ENCODE assay signal across 21 mouse cellular contexts in the genomic region with DNA sequence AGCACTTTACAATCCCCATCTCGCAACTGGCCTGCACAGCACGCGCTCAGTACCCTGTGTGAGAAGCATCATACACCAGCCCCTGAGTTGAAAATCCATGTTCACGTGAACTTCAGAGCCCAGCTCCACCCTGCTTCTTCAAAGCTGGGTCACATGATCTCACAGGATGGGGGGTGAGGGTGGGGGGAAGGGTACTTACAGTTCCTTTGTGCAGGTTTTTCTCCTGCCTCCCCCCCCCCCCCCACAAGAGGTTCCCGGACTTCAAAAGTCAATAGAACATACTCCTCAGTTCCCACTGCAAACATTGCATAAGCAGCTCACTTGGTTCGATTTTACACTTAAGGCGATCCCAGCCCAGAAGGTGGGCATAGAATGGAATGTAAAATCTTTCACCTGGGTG. TPM values are rescaled to one million over a fixed set of nuclear protein-coding genes. Genes with fewer than 3 reads are reported as not detected.
A peak's percentile ranks its signal among the peaks of the same experiment; 100 is the strongest.
DNase-seq lines count a peak whose midpoint lies in the region; ATAC-seq and TF ChIP-seq lines count a peak whose summit lies in the region.
"Had no signal": no experiment of that assay in that cellular context is flagged by ENCODE, and none has a peak within 500 bp of the region (broad histone marks: within the 10 kb centered on the region; RNA-seq: fewer than 3 reads in every experiment).

No protein-coding gene starts in this region.

- no peak for TF ChIP-seq CTCF in lung, adult 2 months (IDR thresholded peaks at IDR 0.05; ENCODE audit: insufficient read depth, low read length)
- TF ChIP-seq CTCF in E14TG2a.4 (conservative IDR thresholded peaks at IDR 0.05; ENCODE audit: low read length): no peak

- peak; percentile 45; the same call in 1 of the 2 replicates for TF ChIP-seq POLR2A in lung, adult 2 months (IDR thresholded peaks at IDR 0.05; ENCODE audit: borderline replicate concordance, extremely low read depth, low read depth, low read length)

- no peak overlapping the region for H3K4me2 ChIP-seq in kidney, embryonic 16.5 days (replicated peaks; ENCODE audit: low read depth, low read length)
- H3K4me2 ChIP-seq in midbrain, embryonic 11.5 days: no peak overlapping the region
- H3K4me2 ChIP-seq in forebrain, embryonic 15.5 days (replicated peaks): no peak overlapping the region
- H3K4me2 ChIP-seq: hindbrain, embryonic 12.5 days; midbrain, embryonic 12.5 days had no signal

- no peak for DNase-seq in lung, adult 2 months
- no peak for DNase-seq in lung, postnatal 10 days
- peak; percentile 38 for DNase-seq in T-cell, adult 2 months (ENCODE audit: low spot score)
- peak; percentile 61 for DNase-seq in lung, postnatal 36 days
- no peak for DNase-seq in midbrain, embryonic 11.5 days (ENCODE audit: low spot score, missing footprints)
- DNase-seq: adrenal gland, adult 2 months; B cell, adult 2 months; cerebellum, adult 18-20 months; cerebellum, postnatal 14 days; gastrocnemius, postnatal 25 days; heart, adult 18-20 months; kidney, postnatal 36 days; layer of hippocampus, postnatal 36 days; thymus, postnatal 4 days had no signal

- ATAC-seq in kidney, embryonic 16.5 days (ENCODE audit: low FRiP score, low TSS enrichment): no peak
- ATAC-seq in midbrain, embryonic 11.5 days (ENCODE audit: low FRiP score): no peak
- no peak for ATAC-seq in forebrain, embryonic 15.5 days (replicated peaks)
- ATAC-seq: forebrain, embryonic 13.5 days; intestine, postnatal 0 days had no signal

- peaks cover 14% of the 10 kb centered on the region; the same call in 1 of the 2 replicates for H3K4me1 ChIP-seq in lung, adult 2 months (ENCODE audit: control insufficient read depth, insufficient read depth, low read length)
- peaks cover 86% of the 10 kb centered on the region for H3K4me1 ChIP-seq in E14TG2a.4 (replicated peaks; ENCODE audit: low read depth, low read length)
- peaks cover 35% of the 10 kb centered on the region for H3K4me1 ChIP-seq in kidney, embryonic 16.5 days (ENCODE audit: insufficient read depth, low read length)
- peaks cover 22% of the 10 kb centered on the region for H3K4me1 ChIP-seq in midbrain, embryonic 11.5 days (ENCODE audit: control insufficient read depth, insufficient read depth, low read length)
- H3K4me1 ChIP-seq in forebrain, embryonic 15.5 days: peaks cover 35% of the 10 kb centered on the region

- H3K27me3 ChIP-seq in E14TG2a.4 (ENCODE audit: insufficient read depth, low read length): no peaks in the 10 kb centered on the region
- H3K27me3 ChIP-seq in kidney, embryonic 16.5 days (ENCODE audit: insufficient read depth, low read length): no peaks in the 10 kb centered on the region
- no peaks in the 10 kb centered on the region for H3K27me3 ChIP-seq in midbrain, embryonic 11.5 days (ENCODE audit: control insufficient read depth, insufficient read depth, low read length)
- H3K27me3 ChIP-seq in forebrain, embryonic 15.5 days: no peaks in the 10 kb centered on the region
- H3K27me3 ChIP-seq: forebrain, embryonic 13.5 days; hindbrain, embryonic 12.5 days; midbrain, embryonic 12.5 days had no signal

- 57% methylated on average over 7 of the region's 7 CpGs for WGBS in lung, adult 2 months
- 84% methylated on average over 7 of the region's 7 CpGs for WGBS in kidney, embryonic 16.5 days
- 91% methylated on average over 7 of the region's 7 CpGs for WGBS in midbrain, embryonic 11.5 days
- WGBS in forebrain, embryonic 15.5 days: 85% methylated on average over 7 of the region's 7 CpGs

- H3K36me3 ChIP-seq in E14TG2a.4 (ENCODE audit: insufficient read depth, low read length): peaks cover 53% of the 10 kb centered on the region
- peaks cover 5% of the 10 kb centered on the region; the same call in 1 of the 2 replicates for H3K36me3 ChIP-seq in kidney, embryonic 16.5 days (ENCODE audit: insufficient read depth, low read length)
- H3K36me3 ChIP-seq in midbrain, embryonic 11.5 days (ENCODE audit: control insufficient read depth, insufficient read depth, low read length): peaks cover 7% of the 10 kb centered on the region; the same call in 1 of the 2 replicates
- H3K36me3 ChIP-seq in forebrain, embryonic 15.5 days: peaks cover 16% of the 10 kb centered on the region

- H3K27ac ChIP-seq in kidney, embryonic 16.5 days (ENCODE audit: low read length): no peak overlapping the region
- H3K27ac ChIP-seq in midbrain, embryonic 11.5 days (ENCODE audit: low read depth, low read length): no peak overlapping the region
- no peak overlapping the region for H3K27ac ChIP-seq in forebrain, embryonic 15.5 days (replicated peaks)
- H3K27ac ChIP-seq: forebrain, embryonic 13.5 days; hindbrain, embryonic 12.5 days; midbrain, embryonic 12.5 days had no signal

- H3K4me3 ChIP-seq in lung, adult 2 months (replicated peaks; ENCODE audit: extremely low read depth, low read depth, low read length): peak overlapping the region; percentile 25
- 0 out of 2 replicates have a peak overlapping the region, but pooled peaks have one; percentile 4 for H3K4me3 ChIP-seq in E14TG2a.4 (replicated peaks; ENCODE audit: low read length)
- H3K4me3 ChIP-seq in kidney, embryonic 16.5 days (ENCODE audit: low read length): no peak overlapping the region
- no peak overlapping the region for H3K4me3 ChIP-seq in midbrain, embryonic 11.5 days (ENCODE audit: low read depth, low read length)
- H3K4me3 ChIP-seq in forebrain, embryonic 15.5 days: no peak overlapping the region
- H3K4me3 ChIP-seq: forebrain, embryonic 13.5 days; hindbrain, embryonic 12.5 days; midbrain, embryonic 12.5 days had no signal

- no peak overlapping the region for H3K9ac ChIP-seq in kidney, embryonic 16.5 days (replicated peaks; ENCODE audit: low read length)
- no peak overlapping the region for H3K9ac ChIP-seq in midbrain, embryonic 11.5 days (ENCODE audit: low read length)
- no peak overlapping the region for H3K9ac ChIP-seq in forebrain, embryonic 15.5 days (replicated peaks)
- H3K9ac ChIP-seq: forebrain, embryonic 13.5 days; hindbrain, embryonic 12.5 days; midbrain, embryonic 12.5 days had no signal

- no peaks in the 10 kb centered on the region for H3K9me3 ChIP-seq in E14TG2a.4 (ENCODE audit: low read length)
- no peaks in the 10 kb centered on the region for H3K9me3 ChIP-seq in kidney, embryonic 16.5 days (ENCODE audit: low read length)
- no peaks in the 10 kb centered on the region for H3K9me3 ChIP-seq in midbrain, embryonic 11.5 days (ENCODE audit: control insufficient read depth, low read length)
- H3K9me3 ChIP-seq in forebrain, embryonic 15.5 days: no peaks in the 10 kb centered on the region
- H3K9me3 ChIP-seq: forebrain, embryonic 13.5 days; hindbrain, embryonic 12.5 days; midbrain, embryonic 12.5 days had no signal

RNA-seq across cellular contexts. Expression of a gene that starts 3.3 kb away (rescaled TPM):
- 572 and 1,005 TPM in 2 replicates for polyA plus RNA-seq in lung, adult 2 months (2012; rRNA removed)
- 65.4 and 69.8 TPM in 2 replicates for polyA plus RNA-seq in kidney, embryonic 16.5 days (2015; fragmentation: Nextera tagmentation; extraction: Ambion mirVana)
- 97.2 and 102 TPM in 2 replicates for polyA plus RNA-seq in midbrain, embryonic 11.5 days (2014; fragmentation: Nextera tagmentation; extraction: Ambion mirVana)
- 80.7 and 87.5 TPM in 2 replicates for polyA plus RNA-seq in forebrain, embryonic 15.5 days (2015; fragmentation: Nextera tagmentation; extraction: Ambion mirVana)

RNA-seq across cellular contexts. Expression of a gene that starts 3.4 kb away (rescaled TPM):
- 28.0 and 34.2 TPM in 2 replicates for polyA plus RNA-seq in lung, adult 2 months (2012; rRNA removed)
- 148 and 150 TPM in 2 replicates for polyA plus RNA-seq in kidney, embryonic 16.5 days (2015; fragmentation: Nextera tagmentation; extraction: Ambion mirVana)
- polyA plus RNA-seq in midbrain, embryonic 11.5 days (2014; fragmentation: Nextera tagmentation; extraction: Ambion mirVana): 162 and 171 TPM in 2 replicates
- polyA plus RNA-seq in forebrain, embryonic 15.5 days (2015; fragmentation: Nextera tagmentation; extraction: Ambion mirVana): 125 and 144 TPM in 2 replicates

Comparison
In these comparisons a context has a peak if more than half of its experiments do, and no peak if none do; other contexts are left out.
1. DNase-seq: peak in T-cell, adult 2 months (single experiment) and lung, postnatal 36 days (single experiment); none in lung, adult 2 months (single experiment), lung, postnatal 10 days (single experiment) and midbrain, embryonic 11.5 days (single experiment).
2. H3K4me3 ChIP-seq: peak in lung, adult 2 months (single experiment) and E14TG2a.4 (single experiment); none in kidney, embryonic 16.5 days (single experiment), midbrain, embryonic 11.5 days (single experiment) and forebrain, embryonic 15.5 days (single experiment).